Mouse (Mus musculus): ENCODE results near the gene Car4. TPM values are rescaled to one million over a fixed set of nuclear protein-coding genes. Genes with fewer than 3 reads are reported as not detected.

Gene Car4
- polyA plus RNA-seq, 1 experiment from 2014 or later = 0.23 TPM

- H3K27ac ChIP-seq = no peak overlapping the region
- no peaks in the 10 kb centered on the region for H3K9me3 ChIP-seq
- no peak overlapping the region for H3K9ac ChIP-seq
- no peaks in the 10 kb centered on the region for H3K4me1 ChIP-seq
- ATAC-seq (ENCODE audit: low FRiP score, low read depth) = no peak
- WGBS = 78% methylated on average over 3 of the region's 3 CpGs
- no peaks in the 10 kb centered on the region for H3K27me3 ChIP-seq
- H3K36me3 ChIP-seq = no peaks in the 10 kb centered on the region
- no peak overlapping the region for H3K4me3 ChIP-seq
- H3K4me2 ChIP-seq (replicated peaks) = no peak overlapping the region
Measured at GRCm38 (mm10) chr11:84977385-84977952, 19.9 kb downstream of the Car4 start.

GRCm38 (mm10) chr11:84978113-84978512 is 20.5 kb downstream of the Car4 start:
- Histone ChIP-seq H3K4me1 (no peaks in the 10 kb centered on the region), H3K9me3 (no peaks in the 10 kb centered on the region), H3K27me3 (no peaks in the 10 kb centered on the region), H3K4me3 (no peak overlapping the region), H3K36me3 (no peaks in the 10 kb centered on the region), H3K9ac (no peak overlapping the region), H3K4me2 (replicated peaks) (no peak overlapping the region), H3K27ac (no peak overlapping the region)
- no peak for ATAC-seq (ENCODE audit: low FRiP score, low read depth)
- WGBS = 47% methylated on average over 2 of the region's 2 CpGs

GRCm38 (mm10) chr11:84979351-84979750 is 21.8 kb downstream of the Car4 start:
- peaks cover 3% of the 10 kb centered on the region; the same call in 1 of the 2 replicates for H3K36me3 ChIP-seq
- no peak overlapping the region for H3K9ac ChIP-seq
- no peak for ATAC-seq (ENCODE audit: low FRiP score, low read depth)
- no peaks in the 10 kb centered on the region for H3K4me1 ChIP-seq
- no peak overlapping the region for H3K4me3 ChIP-seq
- H3K9me3 ChIP-seq = no peaks in the 10 kb centered on the region
- 50% methylated on average over 1 of the region's 1 CpGs for WGBS
- H3K27me3 ChIP-seq = no peaks in the 10 kb centered on the region
- H3K4me2 ChIP-seq (replicated peaks) = no peak overlapping the region
- H3K27ac ChIP-seq = no peak overlapping the region

DNA sequence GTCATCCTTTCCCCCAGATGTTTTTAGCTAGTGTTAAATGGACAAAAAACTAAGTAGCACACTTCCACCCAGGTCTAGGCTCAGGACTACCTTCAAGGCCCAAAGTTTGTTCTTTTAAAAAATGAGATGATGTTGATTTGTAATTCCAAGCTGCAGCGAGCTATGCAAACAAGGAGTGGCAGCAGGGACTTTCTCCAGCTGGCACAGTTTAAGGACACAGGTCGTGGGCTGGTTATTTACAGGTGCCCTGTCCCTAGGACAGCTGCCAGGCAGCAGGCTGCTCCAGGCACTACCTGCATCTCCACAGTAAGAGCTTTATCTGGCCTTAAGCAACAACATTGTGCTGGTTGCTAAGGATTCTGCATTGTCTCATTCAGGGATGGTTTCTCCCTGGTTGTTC is 23.1 kb downstream of the Car4 start:
- Histone ChIP-seq H3K27ac (no peak overlapping the region), H3K9me3 (no peaks in the 10 kb centered on the region), H3K4me3 (no peak overlapping the region), H3K27me3 (no peaks in the 10 kb centered on the region), H3K4me2 (replicated peaks) (no peak overlapping the region), H3K4me1 (no peaks in the 10 kb centered on the region), H3K36me3 (peaks cover 8% of the 10 kb centered on the region), H3K9ac (no peak overlapping the region)
- no peak for ATAC-seq (ENCODE audit: low FRiP score, low read depth)
- WGBS = 72% methylated on average over 2 of the region's 2 CpGs

DNA sequence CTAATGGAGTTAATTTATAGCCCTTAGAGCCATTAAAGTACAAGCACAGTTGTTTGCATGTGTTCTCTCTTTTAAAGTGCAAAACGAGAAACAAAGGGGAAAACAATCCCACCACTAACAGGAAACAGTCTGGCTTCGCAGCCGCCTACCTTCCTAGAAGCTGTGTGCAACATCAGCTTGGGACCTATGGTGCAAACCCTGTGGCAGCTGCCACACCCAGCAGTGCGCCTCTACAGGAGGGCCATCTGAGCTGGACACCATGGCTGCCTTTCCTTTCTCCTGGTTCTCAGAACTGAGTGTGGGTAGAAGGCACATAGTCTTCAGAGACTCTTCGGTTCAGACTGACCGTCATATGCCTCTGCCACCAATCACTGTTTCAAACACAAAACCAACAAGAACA is 27.8 kb downstream of the Car4 start:
- H3K9me3 ChIP-seq = no peaks in the 10 kb centered on the region
- no peak overlapping the region for H3K4me2 ChIP-seq (replicated peaks)
- H3K27me3 ChIP-seq = no peaks in the 10 kb centered on the region
- ATAC-seq (ENCODE audit: low FRiP score, low read depth) = no peak
- H3K4me3 ChIP-seq = no peak overlapping the region
- peaks cover 36% of the 10 kb centered on the region for H3K36me3 ChIP-seq
- WGBS = 76% methylated on average over 6 of the region's 6 CpGs
- H3K27ac ChIP-seq = no peak overlapping the region
- no peak overlapping the region for H3K9ac ChIP-seq
- no peaks in the 10 kb centered on the region for H3K4me1 ChIP-seq

- Histone ChIP-seq H3K4me1 (no peaks in the 10 kb centered on the region), H3K9ac (no peak overlapping the region), H3K27me3 (no peaks in the 10 kb centered on the region), H3K4me3 (no peak overlapping the region), H3K27ac (no peak overlapping the region), H3K9me3 (no peaks in the 10 kb centered on the region), H3K4me2 (replicated peaks) (no peak overlapping the region), H3K36me3 (peaks cover 57% of the 10 kb centered on the region)
- ATAC-seq (ENCODE audit: low FRiP score, low read depth) = no peak
- 92% methylated on average over 3 of the region's 3 CpGs for WGBS
Measured at GRCm38 (mm10) chr11:84988341-84988919, 30.8 kb downstream of the Car4 start.

DNA sequence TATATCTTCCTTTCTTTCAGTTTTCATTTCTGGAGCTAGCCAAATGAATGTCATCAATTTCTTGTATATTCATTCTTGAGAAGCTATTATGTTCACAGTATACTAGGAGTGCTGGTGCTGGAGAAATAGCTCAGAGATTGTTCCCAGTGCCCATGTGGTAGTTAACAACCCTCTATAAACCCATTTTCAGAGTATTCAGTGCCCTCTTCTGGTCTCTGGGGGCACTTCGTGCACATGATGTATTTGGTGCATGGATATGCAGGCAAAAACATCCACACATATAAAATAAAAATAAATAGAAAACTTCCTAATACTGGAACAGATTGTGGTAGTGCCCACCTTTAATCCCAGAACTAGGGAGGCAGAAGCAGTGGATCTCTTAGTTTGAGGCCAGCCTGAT is 35.4 kb downstream of the Car4 start:
- H3K4me3 ChIP-seq = no peak overlapping the region
- no peak for ATAC-seq (ENCODE audit: low FRiP score, low read depth)
- WGBS = 81% methylated on average over 1 of the region's 1 CpGs

GRCm38 (mm10) chr11:84995241-84995640 is 37.7 kb downstream of the Car4 start:
- 74% methylated on average over 1 of the region's 1 CpGs for WGBS
- H3K27me3 ChIP-seq = no peaks in the 10 kb centered on the region
- no peak overlapping the region for H3K27ac ChIP-seq
- no peak overlapping the region for H3K9ac ChIP-seq
- H3K4me2 ChIP-seq (replicated peaks) = no peak overlapping the region
- H3K36me3 ChIP-seq = peaks cover 55% of the 10 kb centered on the region
- H3K4me1 ChIP-seq = no peaks in the 10 kb centered on the region
- no peak overlapping the region for H3K4me3 ChIP-seq
- no peak for ATAC-seq (ENCODE audit: low FRiP score, low read depth)
- no peaks in the 10 kb centered on the region for H3K9me3 ChIP-seq

More for the DNA sequence above, 35.4 kb downstream of the Car4 start:
- no peak overlapping the region for H3K4me2 ChIP-seq (replicated peaks)
- H3K36me3 ChIP-seq = peaks cover 62% of the 10 kb centered on the region
- no peaks in the 10 kb centered on the region for H3K4me1 ChIP-seq
- no peak overlapping the region for H3K27ac ChIP-seq
- no peak overlapping the region for H3K9ac ChIP-seq
- H3K9me3 ChIP-seq = no peaks in the 10 kb centered on the region
- H3K27me3 ChIP-seq = no peaks in the 10 kb centered on the region

GRCm38 (mm10) chr11:85003566-85003965 is 46.0 kb downstream of the Car4 start:
- no peak overlapping the region for H3K4me3 ChIP-seq
- 94% methylated on average over 3 of the region's 3 CpGs for WGBS
- no peak for ATAC-seq (ENCODE audit: low FRiP score, low read depth)

GRCm38 (mm10) chr11:85013121-85013520 is 55.5 kb downstream of the Car4 start:
- no peaks in the 10 kb centered on the region for H3K9me3 ChIP-seq
- no peaks in the 10 kb centered on the region for H3K27me3 ChIP-seq
- no peak overlapping the region for H3K27ac ChIP-seq
- H3K4me2 ChIP-seq (replicated peaks) = no peak overlapping the region
- H3K36me3 ChIP-seq = peaks cover 41% of the 10 kb centered on the region
- ATAC-seq (ENCODE audit: low FRiP score, low read depth) = no peak
- H3K9ac ChIP-seq = no peak overlapping the region
- H3K4me1 ChIP-seq = no peaks in the 10 kb centered on the region
- no peak overlapping the region for H3K4me3 ChIP-seq

More at GRCm38 (mm10) chr11:85003566-85003965, 46.0 kb downstream of the Car4 start:
- no peaks in the 10 kb centered on the region for H3K9me3 ChIP-seq
- H3K4me2 ChIP-seq (replicated peaks) = no peak overlapping the region
- no peak overlapping the region for H3K27ac ChIP-seq
- H3K36me3 ChIP-seq = peaks cover 44% of the 10 kb centered on the region
- no peaks in the 10 kb centered on the region for H3K27me3 ChIP-seq
- H3K9ac ChIP-seq = no peak overlapping the region
- no peaks in the 10 kb centered on the region for H3K4me1 ChIP-seq

Other genes starting within 250 kb of the Car4 start
- 8.4 and 8.5 TPM in 2 replicates for gene Mrm1, start 138.3 kb upstream of the Car4 start, polyA plus RNA-seq (2015; fragmentation: Nextera tagmentation; extraction: Ambion mirVana)
- gene Dhrs11, start 128.8 kb upstream of the Car4 start, polyA plus RNA-seq (2015; fragmentation: Nextera tagmentation; extraction: Ambion mirVana) = 13.1 and 13.2 TPM in 2 replicates
- 71.0 and 75.5 TPM in 2 replicates for gene Ggnbp2, start 87.0 kb upstream of the Car4 start, polyA plus RNA-seq (2015; fragmentation: Nextera tagmentation; extraction: Ambion mirVana)
- 9.5 and 9.7 TPM in 2 replicates for gene Myo19, start 77.6 kb upstream of the Car4 start, polyA plus RNA-seq (2015; fragmentation: Nextera tagmentation; extraction: Ambion mirVana)
- gene Pigw, start 77.5 kb upstream of the Car4 start, polyA plus RNA-seq (2015; fragmentation: Nextera tagmentation; extraction: Ambion mirVana) = 2.4 and 2.6 TPM in 2 replicates
- gene Znhit3, start 41.4 kb upstream of the Car4 start, polyA plus RNA-seq (2015; fragmentation: Nextera tagmentation; extraction: Ambion mirVana) = 61.8 and 68.3 TPM in 2 replicates
- gene Usp32, start 182.4 kb downstream of the Car4 start, polyA plus RNA-seq (2015; fragmentation: Nextera tagmentation; extraction: Ambion mirVana) = 3.7 and 4.5 TPM in 2 replicates
- gene 1700125H20Rik, start 212.6 kb downstream of the Car4 start, polyA plus RNA-seq (2015; fragmentation: Nextera tagmentation; extraction: Ambion mirVana) = 0.40 and 0.52 TPM in 2 replicates

Data from limb, embryonic 13.5 days (tissue).